Mouse (Mus musculus): Measurements from ENCODE around the gene Lrrc8a. TPM values are rescaled to one million over a fixed set of nuclear protein-coding genes. Genes with fewer than 3 reads are reported as not detected.
A peak's percentile ranks its signal among the peaks of the same experiment; 100 is the strongest.

Lrrc8a gene
- polyA plus RNA-seq, 1 experiment from 2014 or later: 51.9 TPM

- peaks cover 15% of the 10 kb centered on the region for H3K4me1 ChIP-seq (ENCODE audit: control insufficient read depth, insufficient read depth, low read length)
- peak overlapping the region; percentile 79; the same call in 1 of the 2 replicates for H3K27ac ChIP-seq (ENCODE audit: low read length)
- H3K27me3 ChIP-seq (ENCODE audit: control insufficient read depth, insufficient read depth, low read length): no peaks in the 10 kb centered on the region
- ATAC-seq (ENCODE audit: insufficient number of reproducible peaks, insufficient read depth, low FRiP score, low read depth): no peak
- H3K9ac ChIP-seq (replicated peaks; ENCODE audit: low read depth, low read length): peak overlapping the region; percentile 89
- no peaks in the 10 kb centered on the region for H3K36me3 ChIP-seq (ENCODE audit: control insufficient read depth, insufficient read depth, low read length)
- under 1% methylated on average over 10 of the region's 10 CpGs for WGBS
- no peaks in the 10 kb centered on the region for H3K9me3 ChIP-seq (ENCODE audit: control insufficient read depth, low read depth, low read length)
- H3K4me3 ChIP-seq (ENCODE audit: low read depth, low read length): peak overlapping the region; percentile 90
- H3K4me2 ChIP-seq (replicated peaks; ENCODE audit: low read depth, low read length): peak overlapping the region; percentile 40
Measured at GRCm38 (mm10) chr2:30287027-30287373, 49.5 kb downstream of the Lrrc8a start.

GRCm38 (mm10) chr2:30299525-30299924 is 62.0 kb downstream of the Lrrc8a start:
- H3K27ac ChIP-seq (ENCODE audit: low read length): no peak overlapping the region
- WGBS: 81% methylated on average over 3 of the region's 3 CpGs
- H3K4me1 ChIP-seq (ENCODE audit: control insufficient read depth, insufficient read depth, low read length): no peaks in the 10 kb centered on the region
- H3K36me3 ChIP-seq (ENCODE audit: control insufficient read depth, insufficient read depth, low read length): peaks cover 63% of the 10 kb centered on the region
- H3K4me3 ChIP-seq (ENCODE audit: low read depth, low read length): no peak overlapping the region
- ATAC-seq (ENCODE audit: insufficient number of reproducible peaks, insufficient read depth, low FRiP score, low read depth): no peak
- H3K9me3 ChIP-seq (ENCODE audit: control insufficient read depth, low read depth, low read length): no peaks in the 10 kb centered on the region
- H3K27me3 ChIP-seq (ENCODE audit: control insufficient read depth, insufficient read depth, low read length): no peaks in the 10 kb centered on the region
- no peak overlapping the region for H3K4me2 ChIP-seq (replicated peaks; ENCODE audit: low read depth, low read length)
- no peak overlapping the region for H3K9ac ChIP-seq (replicated peaks; ENCODE audit: low read depth, low read length)

- Histone ChIP-seq H3K4me3 (ENCODE audit: low read depth, low read length) (no peak overlapping the region), H3K9me3 (ENCODE audit: control insufficient read depth, low read depth, low read length) (no peaks in the 10 kb centered on the region), H3K27ac (ENCODE audit: low read length) (no peak overlapping the region), H3K4me1 (ENCODE audit: control insufficient read depth, insufficient read depth, low read length) (no peaks in the 10 kb centered on the region), H3K9ac (replicated peaks; ENCODE audit: low read depth, low read length) (no peak overlapping the region), H3K36me3 (ENCODE audit: control insufficient read depth, insufficient read depth, low read length) (peaks cover 67% of the 10 kb centered on the region), H3K4me2 (replicated peaks; ENCODE audit: low read depth, low read length) (no peak overlapping the region), H3K27me3 (ENCODE audit: control insufficient read depth, insufficient read depth, low read length) (no peaks in the 10 kb centered on the region)
- 91% methylated on average over 5 of the region's 5 CpGs for WGBS
- no peak for ATAC-seq (ENCODE audit: insufficient number of reproducible peaks, insufficient read depth, low FRiP score, low read depth)
Measured at GRCm38 (mm10) chr2:30299966-30300365, 62.5 kb downstream of the Lrrc8a start.

- Histone ChIP-seq H3K9me3 (ENCODE audit: control insufficient read depth, low read depth, low read length) (no peaks in the 10 kb centered on the region), H3K4me2 (replicated peaks; ENCODE audit: low read depth, low read length) (no peak overlapping the region), H3K9ac (replicated peaks; ENCODE audit: low read depth, low read length) (no peak overlapping the region), H3K4me3 (ENCODE audit: low read depth, low read length) (no peak overlapping the region), H3K27ac (ENCODE audit: low read length) (no peak overlapping the region), H3K36me3 (ENCODE audit: control insufficient read depth, insufficient read depth, low read length) (peaks cover 86% of the 10 kb centered on the region), H3K27me3 (ENCODE audit: control insufficient read depth, insufficient read depth, low read length) (no peaks in the 10 kb centered on the region), H3K4me1 (ENCODE audit: control insufficient read depth, insufficient read depth, low read length) (no peaks in the 10 kb centered on the region)
- 90% methylated on average over 7 of the region's 7 CpGs for WGBS
- ATAC-seq (ENCODE audit: insufficient number of reproducible peaks, insufficient read depth, low FRiP score, low read depth): no peak
Measured at GRCm38 (mm10) chr2:30306087-30306486, 68.6 kb downstream of the Lrrc8a start.

GRCm38 (mm10) chr2:30309351-30309750 is 71.8 kb downstream of the Lrrc8a start:
- H3K27ac ChIP-seq (ENCODE audit: low read length): no peak overlapping the region
- WGBS: 82% methylated on average over 3 of the region's 3 CpGs
- H3K4me3 ChIP-seq (ENCODE audit: low read depth, low read length): no peak overlapping the region
- no peaks in the 10 kb centered on the region for H3K27me3 ChIP-seq (ENCODE audit: control insufficient read depth, insufficient read depth, low read length)
- no peaks in the 10 kb centered on the region for H3K4me1 ChIP-seq (ENCODE audit: control insufficient read depth, insufficient read depth, low read length)
- H3K9ac ChIP-seq (replicated peaks; ENCODE audit: low read depth, low read length): no peak overlapping the region
- no peaks in the 10 kb centered on the region for H3K9me3 ChIP-seq (ENCODE audit: control insufficient read depth, low read depth, low read length)
- no peak for ATAC-seq (ENCODE audit: insufficient number of reproducible peaks, insufficient read depth, low FRiP score, low read depth)
- H3K36me3 ChIP-seq (ENCODE audit: control insufficient read depth, insufficient read depth, low read length): peaks cover 86% of the 10 kb centered on the region
- no peak overlapping the region for H3K4me2 ChIP-seq (replicated peaks; ENCODE audit: low read depth, low read length)

GRCm38 (mm10) chr2:30311481-30311880 is 74.0 kb downstream of the Lrrc8a start:
- Histone ChIP-seq H3K27ac (ENCODE audit: low read length) (no peak overlapping the region), H3K27me3 (ENCODE audit: control insufficient read depth, insufficient read depth, low read length) (no peaks in the 10 kb centered on the region), H3K9ac (replicated peaks; ENCODE audit: low read depth, low read length) (no peak overlapping the region), H3K4me1 (ENCODE audit: control insufficient read depth, insufficient read depth, low read length) (no peaks in the 10 kb centered on the region), H3K36me3 (ENCODE audit: control insufficient read depth, insufficient read depth, low read length) (peaks cover 84% of the 10 kb centered on the region), H3K4me2 (replicated peaks; ENCODE audit: low read depth, low read length) (no peak overlapping the region), H3K4me3 (ENCODE audit: low read depth, low read length) (no peak overlapping the region), H3K9me3 (ENCODE audit: control insufficient read depth, low read depth, low read length) (no peaks in the 10 kb centered on the region)
- 98% methylated on average over 2 of the region's 2 CpGs for WGBS
- no peak for ATAC-seq (ENCODE audit: insufficient number of reproducible peaks, insufficient read depth, low FRiP score, low read depth)

Other genes with a start within 250 kb of the Lrrc8a start
- gene Wdr34, start 188.8 kb upstream of the Lrrc8a start, polyA plus RNA-seq (2014; fragmentation: Nextera tagmentation; extraction: Ambion mirVana): 29.6 and 32.7 TPM in 2 replicates
- 454 and 480 TPM in 2 replicates for gene Set, start 180.3 kb upstream of the Lrrc8a start, polyA plus RNA-seq (2014; fragmentation: Nextera tagmentation; extraction: Ambion mirVana)
- gene Pkn3, start 160.0 kb upstream of the Lrrc8a start, polyA plus RNA-seq (2014; fragmentation: Nextera tagmentation; extraction: Ambion mirVana): 6.3 and 6.9 TPM in 2 replicates
- 44.1 and 45.2 TPM in 2 replicates for gene Zdhhc12, start 144.1 kb upstream of the Lrrc8a start, polyA plus RNA-seq (2014; fragmentation: Nextera tagmentation; extraction: Ambion mirVana)
- 11.3 and 13.6 TPM in 2 replicates for gene Zer1, start 113.1 kb upstream of the Lrrc8a start, polyA plus RNA-seq (2014; fragmentation: Nextera tagmentation; extraction: Ambion mirVana)
- 12.0 and 12.4 TPM in 2 replicates for gene Tbc1d13, start 104.0 kb upstream of the Lrrc8a start, polyA plus RNA-seq (2014; fragmentation: Nextera tagmentation; extraction: Ambion mirVana)
- gene Endog, start 66.2 kb upstream of the Lrrc8a start, polyA plus RNA-seq (2014; fragmentation: Nextera tagmentation; extraction: Ambion mirVana): 21.9 and 24.8 TPM in 2 replicates
- gene Spout1, start 59.3 kb upstream of the Lrrc8a start, polyA plus RNA-seq (2014; fragmentation: Nextera tagmentation; extraction: Ambion mirVana): 63.6 and 64.6 TPM in 2 replicates
- gene Kyat1, start 31.9 kb upstream of the Lrrc8a start, polyA plus RNA-seq (2014; fragmentation: Nextera tagmentation; extraction: Ambion mirVana): 13.9 and 15.7 TPM in 2 replicates
- gene Gm28035, start 2.9 kb downstream of the Lrrc8a start, polyA plus RNA-seq (2014; fragmentation: Nextera tagmentation; extraction: Ambion mirVana): 0.13 and 0.25 TPM in 2 replicates
- gene Phyhd1, start 28.5 kb downstream of the Lrrc8a start, polyA plus RNA-seq (2014; fragmentation: Nextera tagmentation; extraction: Ambion mirVana): 16.2 and 17.6 TPM in 2 replicates
- gene Gm28038, start 43.3 kb downstream of the Lrrc8a start, polyA plus RNA-seq (2014; fragmentation: Nextera tagmentation; extraction: Ambion mirVana): not detected in 2 replicates
- 30.6 and 32.0 TPM in 2 replicates for gene Dolk, start 48.6 kb downstream of the Lrrc8a start, polyA plus RNA-seq (2014; fragmentation: Nextera tagmentation; extraction: Ambion mirVana)
- gene Nup188, start 48.7 kb downstream of the Lrrc8a start, polyA plus RNA-seq (2014; fragmentation: Nextera tagmentation; extraction: Ambion mirVana): 43.1 and 45.4 TPM in 2 replicates
- gene Sh3glb2, start 121.6 kb downstream of the Lrrc8a start, polyA plus RNA-seq (2014; fragmentation: Nextera tagmentation; extraction: Ambion mirVana): 90.0 and 93.7 TPM in 2 replicates
- 21.2 and 21.7 TPM in 2 replicates for gene Miga2, start 126.5 kb downstream of the Lrrc8a start, polyA plus RNA-seq (2014; fragmentation: Nextera tagmentation; extraction: Ambion mirVana)
- gene Dolpp1, start 154.5 kb downstream of the Lrrc8a start, polyA plus RNA-seq (2014; fragmentation: Nextera tagmentation; extraction: Ambion mirVana): 35.8 and 37.8 TPM in 2 replicates
- 27.3 and 30.0 TPM in 2 replicates for gene Crat, start 178.1 kb downstream of the Lrrc8a start, polyA plus RNA-seq (2014; fragmentation: Nextera tagmentation; extraction: Ambion mirVana)
- 82.6 and 85.4 TPM in 2 replicates for gene Ptpa, start 178.3 kb downstream of the Lrrc8a start, polyA plus RNA-seq (2014; fragmentation: Nextera tagmentation; extraction: Ambion mirVana)
- gene Ier5l, start 236.5 kb downstream of the Lrrc8a start, polyA plus RNA-seq (2014; fragmentation: Nextera tagmentation; extraction: Ambion mirVana): 2.8 and 3.1 TPM in 2 replicates